Mouse (Mus musculus) layer of hippocampus, adult 9-10 months (tissue): ENCODE measurements at regions not wholly inside any gene's neighbourhood (a gene's known extent, or its start where the extent isn't known, plus 50 kb on each side); places are given as distances from the start of the nearest gene placed in this dataset.

Experiments used
- DNase-seq: peaks from one replicate; pipeline ENCODE4 v3.0.0; 2022; ENCODE audit warnings: low spot score

DNA sequence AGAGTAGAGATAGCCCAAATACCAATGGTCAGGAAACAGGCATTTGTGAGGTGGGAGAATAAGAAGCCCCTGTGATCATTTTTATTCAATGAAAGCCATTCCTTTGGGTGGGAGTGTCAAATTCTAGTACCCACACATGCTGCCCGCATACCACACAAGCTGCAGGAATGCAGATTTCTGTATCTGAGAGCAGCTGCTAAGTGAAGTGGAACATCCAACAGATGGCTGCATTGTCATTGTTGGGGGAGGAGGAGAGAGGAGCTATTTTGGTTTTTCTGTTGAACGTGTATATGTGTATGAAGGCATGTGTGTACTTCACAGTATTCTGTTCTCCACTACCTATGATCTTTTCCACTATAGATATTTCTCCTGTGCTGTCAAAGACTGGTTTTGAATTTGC, 392.3 kb upstream of the Mef2c start:
- peak; percentile 52 for DNase-seq

DNA sequence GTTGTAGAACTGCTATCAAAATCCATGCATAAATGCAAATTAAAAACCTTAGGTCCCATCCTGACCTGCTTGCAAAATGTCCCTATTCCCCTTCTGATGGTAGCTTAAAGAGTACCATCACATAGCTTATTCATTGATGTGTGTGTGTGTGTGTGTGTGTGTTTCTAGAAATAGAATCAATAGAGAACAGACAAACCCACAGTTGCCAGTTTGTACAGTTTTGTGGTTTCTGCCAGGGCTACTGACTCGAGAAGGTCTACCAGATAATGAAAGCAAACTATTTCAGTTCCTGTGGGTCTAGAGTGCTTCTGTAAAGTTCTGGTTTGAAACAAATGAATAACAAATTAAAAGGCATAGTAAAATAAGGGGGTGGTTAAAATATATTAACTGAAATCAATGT, 391.5 kb upstream of the Mef2c start:
- DNase-seq = no peak

DNA sequence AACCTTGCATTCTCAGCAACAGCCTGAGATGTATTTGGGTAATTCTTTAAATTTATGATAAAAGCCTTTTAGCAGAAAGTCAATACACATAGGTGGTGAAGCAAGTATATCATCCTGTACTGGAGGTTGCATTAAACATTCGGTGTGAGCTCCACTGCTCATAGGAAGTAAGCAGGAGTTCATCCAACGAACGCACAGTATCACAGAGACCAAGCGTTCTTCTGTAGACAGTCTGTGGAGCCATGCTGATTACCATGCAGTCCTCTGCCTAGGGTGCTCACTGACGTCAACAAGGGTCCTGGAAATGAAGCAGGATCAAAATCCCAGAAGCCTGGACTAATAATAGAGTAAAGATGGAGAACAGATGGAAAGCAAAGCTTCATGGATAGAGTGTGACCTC, 391.1 kb upstream of the Mef2c start:
- no peak for DNase-seq

DNA sequence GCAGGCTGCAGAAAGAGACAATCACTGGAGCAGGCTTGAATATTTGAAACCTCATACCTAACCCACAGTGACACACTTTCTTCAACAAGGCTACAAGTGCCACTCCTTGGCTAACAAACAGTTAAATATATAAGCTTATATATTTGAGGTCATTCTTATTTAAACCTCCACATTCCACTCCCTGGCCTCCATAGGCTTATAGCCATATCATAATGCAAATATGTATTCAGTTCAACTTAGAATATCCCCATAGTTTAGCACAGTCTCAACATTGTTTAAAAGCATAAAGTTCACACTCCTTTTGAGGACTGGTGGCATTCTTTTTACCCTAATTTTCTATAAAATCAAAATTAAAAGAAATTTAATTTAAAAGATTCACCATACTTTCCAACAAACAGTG, 390.0 kb upstream of the Mef2c start:
- no peak for DNase-seq

DNA sequence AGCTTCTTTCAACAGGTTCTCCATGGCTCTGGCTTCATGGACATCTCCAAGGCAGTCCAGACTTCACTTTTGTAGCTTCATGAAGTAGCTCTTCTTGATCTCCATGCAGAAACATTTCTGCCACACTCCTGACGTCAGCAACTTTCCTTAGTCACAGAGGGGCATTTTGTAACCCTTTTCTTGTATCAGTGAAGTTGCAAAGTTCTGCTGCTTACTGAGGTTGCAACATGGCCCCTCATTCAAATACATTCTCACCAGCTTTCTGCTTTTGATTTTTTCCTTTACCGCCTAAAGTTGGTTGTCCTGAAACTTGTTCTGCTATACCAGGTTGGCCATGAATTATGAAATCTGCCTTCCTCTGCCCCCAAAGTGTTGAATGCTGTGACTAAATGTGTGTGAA, 389.4 kb upstream of the Mef2c start:
- DNase-seq = no peak

DNA sequence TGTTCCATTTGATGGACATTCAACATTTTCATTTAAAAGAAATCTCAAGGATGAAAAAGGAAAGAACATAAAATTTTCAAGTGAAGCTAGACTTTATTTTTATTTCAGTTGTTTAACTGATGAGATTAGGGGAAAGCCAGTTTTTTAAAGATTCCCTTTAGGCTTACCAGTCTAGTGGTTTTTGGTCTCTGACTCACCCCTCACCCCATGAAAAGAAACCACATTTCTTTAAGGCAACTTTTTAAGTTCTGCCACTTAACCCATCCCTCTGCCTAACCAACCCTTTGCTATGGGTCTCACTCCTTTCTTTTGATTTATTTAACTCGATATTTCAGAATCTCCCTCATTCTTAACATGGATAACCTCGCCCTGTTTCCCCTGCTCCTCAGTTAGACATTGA, 388.1 kb upstream of the Mef2c start:
- no peak for DNase-seq

DNA sequence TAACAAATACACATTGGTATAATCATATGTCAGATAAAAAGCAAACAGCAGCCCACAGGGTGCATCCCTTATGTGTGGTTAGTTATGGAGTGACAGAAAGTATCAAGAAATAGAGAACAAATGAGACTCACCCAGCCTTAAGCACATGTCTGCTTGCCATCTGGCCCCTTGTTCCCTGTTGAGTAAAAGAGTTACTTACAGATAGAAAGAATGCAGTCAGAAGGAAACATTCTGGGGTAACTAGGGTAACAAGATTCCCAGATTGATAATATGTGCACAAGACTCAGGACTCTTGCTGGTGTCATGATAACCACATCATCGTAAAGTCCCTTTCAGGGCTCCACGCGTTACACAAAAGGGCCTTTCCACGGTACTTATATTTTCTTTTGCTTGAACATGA, 383.5 kb upstream of the Mef2c start:
- no peak for DNase-seq

DNA sequence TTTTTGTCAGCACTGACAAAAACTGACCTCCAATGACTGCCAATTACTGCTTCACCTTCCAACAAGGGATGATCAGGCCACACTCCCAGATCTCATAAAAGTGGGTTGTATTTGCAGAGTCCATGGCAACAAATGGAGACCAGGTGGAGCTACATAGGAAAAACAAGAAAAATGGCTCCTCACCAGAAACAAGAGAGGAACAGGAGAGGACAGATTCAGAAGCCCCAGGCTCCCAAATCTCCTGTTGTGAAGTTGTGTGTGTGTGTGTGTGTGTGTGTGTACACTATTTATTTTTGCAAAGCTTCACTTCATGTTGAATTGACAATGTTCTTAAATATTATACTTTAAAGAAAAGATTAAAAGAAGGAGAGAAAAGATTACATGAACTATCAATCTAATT, 380.2 kb upstream of the Mef2c start:
- no peak for DNase-seq

DNA sequence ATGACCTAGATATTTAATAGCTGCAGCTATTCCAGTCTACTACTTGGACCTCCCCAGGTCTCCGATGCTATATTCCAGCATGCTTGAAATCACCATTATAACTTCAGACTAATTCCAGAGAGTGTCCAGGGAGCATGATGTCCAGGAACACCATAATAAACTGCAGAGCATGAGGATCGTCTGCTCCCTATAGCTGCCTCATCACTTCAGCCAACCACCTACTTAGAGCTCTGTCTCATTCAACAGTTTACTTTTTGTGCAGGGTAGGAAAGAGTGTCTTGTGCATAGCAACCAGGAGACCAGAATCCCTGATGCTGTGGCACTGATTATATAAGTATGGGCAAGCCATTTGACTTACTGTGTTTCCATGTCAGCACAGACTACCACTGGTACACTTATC, 379.2 kb upstream of the Mef2c start:
- DNase-seq = no peak

DNA sequence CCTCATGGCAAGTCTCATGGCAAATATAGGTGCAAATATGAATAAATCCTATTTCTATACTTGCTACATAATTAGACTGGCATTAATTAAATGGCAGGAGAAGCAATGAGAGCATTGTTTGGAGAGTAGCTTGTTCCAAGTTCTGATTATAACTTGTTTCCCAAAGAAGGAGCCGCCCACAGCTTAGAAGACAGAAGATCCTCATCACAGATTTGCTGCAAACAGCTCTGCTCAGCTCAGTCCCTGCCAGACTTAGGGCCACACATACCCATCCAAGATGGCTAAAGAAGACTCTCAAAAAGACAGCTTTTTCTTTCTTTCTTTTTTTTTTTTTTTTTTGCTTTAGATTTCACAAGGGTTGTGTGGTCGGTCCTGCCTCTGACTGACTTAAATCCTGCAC, 377.4 kb upstream of the Mef2c start:
- no peak for DNase-seq

DNA sequence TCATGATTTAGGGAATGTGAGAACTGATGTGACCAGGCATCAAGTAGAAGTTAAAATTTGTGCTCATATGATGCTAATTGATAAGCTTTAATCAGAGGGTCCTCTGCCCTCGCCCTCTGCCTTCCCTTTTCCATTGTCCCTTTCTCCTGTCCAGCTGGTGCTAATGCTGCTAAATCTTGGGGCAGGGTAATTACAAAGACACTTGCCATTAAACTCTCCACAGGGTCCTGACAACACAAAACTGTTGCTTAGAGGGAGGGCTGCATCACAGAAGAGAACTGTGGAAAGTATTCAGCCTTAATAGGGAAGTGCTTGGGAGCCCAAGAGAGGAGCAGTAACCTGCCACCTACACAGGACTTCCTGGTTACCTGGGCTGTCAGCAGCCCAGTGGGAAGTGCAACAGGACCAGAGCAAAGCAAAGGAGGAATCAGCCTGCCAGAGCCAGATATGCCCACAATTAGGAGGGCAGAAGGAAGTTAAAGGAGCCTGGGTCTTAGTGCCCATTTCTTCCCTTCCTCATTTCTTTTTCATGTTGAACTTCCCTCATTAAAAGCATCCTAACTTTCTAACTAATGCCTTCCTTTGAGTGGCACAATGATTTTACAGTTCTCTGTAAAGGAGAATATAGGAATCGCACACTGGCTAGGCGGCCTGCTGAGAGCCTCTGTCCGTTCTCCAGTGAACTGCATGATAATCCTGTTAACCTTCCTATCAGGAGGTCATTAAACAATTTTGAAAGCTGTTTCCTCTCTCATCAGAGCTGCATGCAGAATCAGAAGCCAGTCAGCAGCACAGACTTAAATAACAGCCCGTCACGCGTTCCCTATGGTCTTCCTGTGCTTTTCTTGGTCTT, 372.5 kb upstream of the Mef2c start:
- DNase-seq = no peak

DNA sequence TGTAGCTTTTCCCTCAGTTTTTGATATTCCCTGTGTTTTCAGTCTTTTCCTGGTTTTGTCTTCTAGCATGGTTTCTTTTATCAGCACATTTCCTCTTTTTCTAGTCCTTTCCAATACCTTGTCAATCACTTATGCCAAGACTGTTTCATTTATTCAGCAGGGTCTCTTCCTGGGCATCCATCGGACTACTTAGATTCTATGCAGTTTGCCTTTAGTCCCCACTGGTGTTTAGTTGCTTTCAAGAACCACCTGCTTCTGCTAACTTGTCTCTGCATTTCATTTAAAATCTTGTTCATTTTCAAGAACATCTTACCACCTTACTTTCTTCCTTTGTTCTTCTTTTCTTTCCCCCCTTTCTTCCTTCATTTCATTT, 371.9 kb upstream of the Mef2c start:
- no peak for DNase-seq

DNA sequence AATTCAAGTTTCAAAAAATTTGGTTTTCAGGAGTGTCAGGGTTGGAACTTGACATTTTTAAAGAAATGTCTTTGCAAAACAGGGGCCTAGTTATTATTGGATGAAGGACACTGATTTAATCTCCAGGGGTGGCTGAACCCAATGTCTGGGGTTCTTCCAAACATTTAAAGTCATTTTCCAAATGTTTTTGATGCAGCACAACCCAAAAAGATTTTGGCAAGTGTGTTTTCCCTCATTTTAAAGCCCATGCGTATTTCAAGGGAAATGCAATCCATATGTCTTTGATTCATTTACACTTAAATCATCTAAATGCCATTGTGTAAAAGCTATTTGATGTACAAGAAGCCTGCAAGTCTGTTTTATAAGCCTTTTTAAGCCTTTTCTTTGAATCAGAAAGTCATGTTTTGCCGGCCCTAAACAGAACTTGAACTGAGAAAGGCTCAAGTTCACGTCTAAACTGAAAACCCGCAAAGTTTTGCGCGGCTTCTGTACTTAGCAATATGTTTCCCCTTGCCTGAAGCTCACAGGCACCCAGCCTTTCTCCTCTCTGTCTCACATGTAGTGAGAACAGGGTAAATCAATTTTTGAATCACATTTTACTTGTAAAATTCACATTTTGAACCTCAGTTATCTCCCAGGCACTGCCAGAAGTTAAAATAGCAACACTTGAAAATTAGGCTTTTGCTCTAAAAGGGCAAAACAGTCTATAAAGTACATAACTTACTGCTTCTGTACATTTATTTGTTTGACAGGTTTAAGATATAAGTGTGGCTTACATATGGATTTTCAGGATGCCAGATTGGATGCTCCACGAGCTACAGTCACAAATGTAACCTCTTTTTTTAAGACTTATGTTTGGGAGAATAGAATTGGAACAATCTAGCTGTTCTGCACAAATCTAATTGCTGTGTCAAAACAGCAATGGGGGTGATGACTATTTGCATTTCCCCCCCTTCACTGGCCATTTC, 370.9 kb upstream of the Mef2c start:
- no peak for DNase-seq

DNA sequence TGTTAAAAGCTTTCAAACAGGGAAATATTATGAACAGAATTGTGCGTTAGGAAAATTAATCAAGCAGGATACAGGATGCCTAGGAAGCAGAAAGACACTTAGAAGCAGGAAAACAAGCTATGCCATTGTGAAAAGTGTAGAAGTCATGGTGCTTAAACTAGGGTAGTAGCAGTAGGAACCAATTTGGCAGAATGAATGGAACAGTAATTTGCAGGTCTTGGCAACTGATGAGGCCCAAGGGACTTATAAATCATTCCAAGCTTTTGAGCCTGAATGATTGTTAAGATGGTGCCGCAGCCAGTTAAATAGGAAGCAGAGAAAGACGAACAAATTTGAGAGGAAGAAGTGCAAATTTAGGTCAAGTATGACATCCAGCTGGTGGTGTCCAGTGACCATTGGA, 360.5 kb upstream of the Mef2c start:
- no peak for DNase-seq

DNA sequence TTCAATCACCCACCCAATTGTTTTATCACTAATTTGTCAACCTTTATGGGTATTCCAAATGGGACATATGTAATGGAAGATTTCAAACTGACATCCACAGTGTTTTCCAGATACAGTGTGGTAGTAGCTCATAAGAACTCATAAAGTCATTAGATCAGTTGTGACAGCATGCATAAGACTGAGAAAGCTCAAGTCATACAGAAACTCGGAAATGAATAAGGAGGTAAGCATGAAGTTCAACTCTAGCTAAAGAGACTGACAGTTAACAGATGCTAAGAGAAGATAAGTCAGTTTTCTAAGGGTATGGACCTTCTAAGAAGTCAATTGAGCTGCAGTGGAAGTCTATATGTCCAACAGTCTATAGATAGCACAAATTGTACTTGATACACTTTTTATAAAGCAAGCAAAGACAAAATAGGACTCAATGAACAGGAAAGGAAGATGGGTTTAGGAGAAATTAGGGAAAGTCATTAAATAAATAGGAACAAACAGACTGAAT, 349.2 kb upstream of the Mef2c start:
- no peak for DNase-seq

DNA sequence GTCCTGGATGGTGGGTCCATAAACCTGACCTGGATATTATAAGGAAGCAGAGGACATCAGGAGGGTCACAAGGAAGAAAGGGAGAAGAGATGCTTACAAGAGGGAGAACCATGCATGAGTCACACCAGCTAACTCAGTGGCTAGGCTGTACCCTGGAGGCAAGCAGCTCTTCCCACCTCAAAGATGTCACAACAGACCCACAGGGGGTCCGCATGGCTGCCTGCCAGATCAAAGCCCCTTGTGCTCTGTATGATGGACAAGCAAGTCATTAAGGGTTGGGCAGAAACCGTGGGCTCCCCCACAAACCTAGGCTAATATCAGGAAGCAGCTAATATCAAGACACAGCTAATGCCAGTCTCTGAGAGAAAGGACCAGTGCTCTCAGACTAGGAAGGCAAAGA, 343.9 kb upstream of the Mef2c start:
- DNase-seq = no peak

DNA sequence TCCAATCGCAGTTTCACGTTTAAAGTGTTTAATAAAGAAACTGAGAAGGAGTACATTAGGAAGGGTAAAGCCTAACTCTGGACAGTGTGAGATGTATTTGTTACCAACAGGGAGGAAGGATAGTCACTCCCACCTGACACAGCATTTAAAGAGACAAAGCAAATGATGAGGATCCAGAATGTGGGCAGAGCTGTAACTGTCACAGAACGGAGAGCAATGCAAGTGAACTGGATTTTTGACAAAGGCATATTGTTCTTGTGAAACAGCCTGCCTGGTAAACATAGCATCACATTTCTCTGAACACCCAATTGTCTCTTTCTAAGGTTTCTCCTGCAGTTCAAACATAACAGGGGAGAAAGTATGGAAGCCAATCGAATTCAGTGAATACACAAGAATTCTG, 341.1 kb upstream of the Mef2c start:
- DNase-seq = no peak

DNA sequence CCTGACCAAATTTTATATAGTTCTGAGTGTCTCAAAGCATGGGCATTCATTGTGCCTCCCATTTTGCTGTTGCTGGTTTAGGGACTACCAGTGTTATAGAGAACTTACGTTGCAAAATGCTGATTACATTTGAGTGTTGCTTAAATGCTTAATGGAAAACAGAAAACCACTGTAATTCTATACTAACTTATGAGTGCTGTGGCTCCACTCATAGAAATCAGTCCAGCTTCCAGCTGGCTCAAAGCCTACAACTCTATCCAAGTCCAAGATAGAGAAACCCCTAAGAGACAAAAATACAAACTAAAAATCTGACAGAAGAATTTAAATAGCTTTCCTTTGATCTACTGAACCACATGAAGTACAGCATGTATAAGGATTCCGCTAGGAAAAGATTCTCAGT, 328.7 kb upstream of the Mef2c start:
- no peak for DNase-seq

DNA sequence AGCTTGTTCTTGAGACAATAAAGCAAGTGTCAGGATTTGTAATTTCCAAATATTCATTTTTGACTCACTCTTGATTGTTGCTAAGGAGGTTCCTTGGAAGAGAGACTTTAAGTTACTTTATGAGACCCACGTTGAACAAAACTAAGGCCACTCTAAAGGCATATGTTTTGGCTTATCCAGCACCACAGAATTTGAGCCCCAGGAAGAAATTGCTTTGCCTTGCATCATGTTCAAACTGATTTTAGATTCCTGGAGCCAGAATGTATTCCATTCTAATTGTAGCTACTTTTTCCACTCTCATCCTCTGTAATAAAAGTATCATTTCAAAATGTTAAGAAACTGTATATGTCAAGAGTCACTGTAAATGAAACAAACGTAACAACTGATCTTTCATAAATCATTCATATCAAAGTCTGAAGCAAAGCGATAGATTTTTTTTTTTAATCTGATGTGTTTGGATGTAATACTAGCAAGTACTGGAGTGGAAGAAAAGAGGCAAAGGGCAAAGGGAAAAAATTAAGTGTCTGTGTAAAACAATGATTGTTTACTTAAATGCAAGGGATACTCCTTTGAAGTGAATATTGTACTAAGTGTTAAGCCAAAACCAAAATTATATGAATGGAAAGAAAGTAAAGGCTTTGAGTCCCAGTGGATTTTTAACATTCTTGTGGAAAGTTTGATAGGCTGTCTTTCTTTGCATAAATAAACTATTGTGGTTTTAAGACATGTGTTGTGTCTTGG, 301.7 kb upstream of the Mef2c start:
- no peak for DNase-seq

DNA sequence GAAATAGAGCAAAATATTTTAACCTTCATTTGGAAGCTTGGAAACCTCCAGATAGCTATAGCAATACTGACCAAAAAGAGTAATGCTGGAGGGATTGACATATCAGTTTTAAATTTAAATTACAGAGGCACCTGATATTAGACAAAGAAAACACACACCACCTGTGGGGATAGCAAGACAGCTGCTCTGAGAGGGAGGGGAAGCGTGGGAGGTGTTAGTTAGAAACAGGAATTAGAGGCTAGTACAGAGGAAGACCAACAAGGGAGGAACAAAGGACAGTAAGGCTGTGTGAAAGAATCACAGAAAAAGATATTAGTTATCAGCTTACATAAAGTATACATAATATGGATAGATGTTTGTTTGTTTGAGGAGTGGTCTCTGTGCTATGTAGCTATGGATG, 297.2 kb upstream of the Mef2c start:
- no peak for DNase-seq

DNA sequence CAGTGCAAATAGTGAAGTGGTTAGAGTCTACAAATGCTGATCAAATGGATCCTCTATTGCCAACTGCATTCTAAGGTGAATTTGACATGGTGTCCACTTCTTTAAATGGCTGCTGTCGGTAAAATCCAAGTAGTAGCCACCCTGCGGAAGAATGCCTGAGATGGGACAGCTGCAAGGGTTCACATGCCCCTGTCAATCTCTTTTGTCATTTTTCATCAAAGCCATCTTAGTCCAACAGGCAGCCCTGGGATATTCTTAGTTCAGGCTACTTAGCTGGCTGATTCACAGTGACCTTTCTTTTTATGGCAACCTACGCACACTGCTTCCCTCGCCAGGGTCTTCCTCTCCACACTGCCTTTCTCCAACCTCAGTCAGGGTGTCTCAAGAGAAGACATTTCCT, 296.3 kb upstream of the Mef2c start:
- DNase-seq = no peak

DNA sequence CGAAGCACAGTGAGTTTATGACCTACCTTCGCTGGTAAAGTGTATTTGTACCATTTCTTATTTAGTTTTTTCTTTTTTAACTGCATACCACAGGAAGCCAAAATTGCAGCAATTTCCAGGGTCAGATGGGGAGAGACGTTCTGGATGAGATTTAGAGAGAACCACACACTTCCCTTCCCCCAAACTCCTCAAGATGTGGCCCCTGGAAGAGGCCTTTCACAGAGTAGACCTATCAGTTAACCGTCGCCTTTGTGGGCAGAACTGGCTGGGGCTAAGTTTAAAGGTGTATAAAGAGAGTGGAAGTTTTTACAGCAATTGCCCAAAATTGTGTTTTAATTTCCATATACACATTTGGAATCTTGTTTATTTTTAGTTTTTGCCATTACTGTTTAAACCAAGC, 295.7 kb upstream of the Mef2c start:
- no peak for DNase-seq

DNA sequence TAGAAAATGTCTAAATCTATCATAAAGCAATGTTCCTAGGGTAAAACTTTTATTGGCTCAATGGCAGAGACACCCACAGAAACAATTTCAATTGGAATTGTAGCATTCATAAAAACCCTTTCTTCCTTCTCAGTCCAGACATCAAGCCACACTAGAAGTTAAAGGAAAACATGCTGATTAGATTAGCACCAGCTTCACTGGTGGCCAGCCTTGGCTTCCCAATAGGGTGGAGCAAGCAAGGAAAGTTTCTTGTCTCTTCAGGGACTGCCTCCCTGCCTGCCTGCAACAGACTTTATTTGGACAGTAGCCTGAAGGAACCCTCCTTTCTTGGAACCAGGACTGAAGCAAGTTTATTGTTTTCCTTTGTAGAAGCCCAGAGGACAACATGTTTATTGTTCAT, 289.0 kb upstream of the Mef2c start:
- DNase-seq = no peak
